ENCODE assay signal across 9 mouse cellular contexts in genomic region chr11:52875916-52876765, GRCm38 (mm10).
A peak's percentile ranks its signal among the peaks of the same experiment; 100 is the strongest.
DNase-seq lines count a peak whose midpoint lies in the region.
"Had no signal": no experiment of that assay in that cellular context is flagged by ENCODE, and none has a peak within 500 bp of the region (broad histone marks: within the 10 kb centered on the region; RNA-seq: fewer than 3 reads in every experiment).

No protein-coding gene starts in this region.

- DNase-seq in left cerebral cortex, adult 18-20 months (ENCODE audit: low spot score in 2 of 2), result peak; percentile 34 to 43
- no peak for DNase-seq in left cerebral cortex, postnatal 10 days (ENCODE audit: extremely low spot score in 1 of 2, low spot score in 2 of 2)
- DNase-seq in adrenal gland, postnatal 36 days, result peak; percentile 75
- peak; percentile 40 to 61 for DNase-seq in heart, postnatal 10 days
- DNase-seq in lung, postnatal 4 days, result peak; percentile 5 to 28
- DNase-seq in urinary bladder, postnatal 4 days (ENCODE audit: low spot score in 2 of 2), result no peak
- no peak for DNase-seq in T-cell, adult 2 months (ENCODE audit: low spot score)
- DNase-seq: kidney, adult 8-10 months; thymus, postnatal 14 days had no signal

- intact Hi-C loops in left cerebral cortex, postnatal 10 days (cut with DNase I), result no loop called here
- intact Hi-C loops in heart, postnatal 10 days (cut with DNase I), result loop anchor here (5.0 kb wide), 1 partner anchor 109 kb away; no protein-coding TSS in a partner anchor

Comparison
In these comparisons a context has a peak if more than half of its experiments do, and no peak if none do; other contexts are left out.
1. DNase-seq: peak in left cerebral cortex, adult 18-20 months (2 of 2), adrenal gland, postnatal 36 days (2 of 2), heart, postnatal 10 days (2 of 2) and lung, postnatal 4 days (2 of 2); none in left cerebral cortex, postnatal 10 days (0 of 2), urinary bladder, postnatal 4 days (0 of 2) and T-cell, adult 2 months (single experiment).